Mouse (Mus musculus) E14TG2a.4 (cell line): ENCODE data around the gene Myom3.

Experiments used
- CTCF ChIP-seq: conservative IDR thresholded peaks from 2 replicates; pipeline ENCODE4 v1.5.1; 2014; ENCODE audit warnings: low read length
- NANOG ChIP-seq: IDR thresholded peaks from 2 replicates; pipeline ENCODE4 v1.6.1; 2014; ENCODE audit warnings: borderline replicate concordance, low read length, mixed read lengths

- TF ChIP-seq CTCF (no peak), NANOG (no peak)
Observed at GRCm38 (mm10) chr4:135714776-135715175, 44.7 kb upstream of the Myom3 start.
